ENCODE assay signal across 7 mouse cellular contexts in the genomic region with DNA sequence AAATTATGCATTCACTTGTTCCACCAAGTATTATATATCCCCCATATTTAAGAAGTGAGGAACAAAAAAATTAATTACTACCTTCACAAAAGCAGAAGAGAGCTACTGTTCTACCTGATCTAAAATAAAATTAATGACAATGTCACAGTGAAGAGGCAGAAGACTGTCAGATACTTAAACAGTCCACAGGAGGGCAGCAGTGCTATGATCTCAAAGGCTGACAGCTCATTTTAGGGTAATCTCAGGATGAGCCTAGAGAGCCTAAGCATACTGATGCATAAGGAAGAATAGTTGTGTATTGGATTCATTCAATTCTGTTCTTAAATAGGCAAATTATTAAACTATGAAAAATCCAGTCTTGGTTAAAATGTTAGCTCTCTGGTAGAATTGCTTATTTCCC. TPM values are rescaled to one million over a fixed set of nuclear protein-coding genes. Genes with fewer than 3 reads are reported as not detected.
DNase-seq lines count a peak whose midpoint lies in the region; ATAC-seq and TF ChIP-seq lines count a peak whose summit lies in the region.

No protein-coding gene starts in this region.

- H3K9me3 ChIP-seq in hindbrain, embryonic 13.5 days, result no peaks in the 10 kb centered on the region
- H3K9me3 ChIP-seq in stomach, postnatal 0 days (ENCODE audit: control insufficient read depth, low read length), result no peaks in the 10 kb centered on the region

- TF ChIP-seq CTCF in lung, adult 2 months (IDR thresholded peaks at IDR 0.05; ENCODE audit: insufficient read depth, low read length), result 0 out of 2 replicates have a peak, but pooled peaks have one; percentile 33
- TF ChIP-seq CTCF in stomach, postnatal 0 days (IDR thresholded peaks at IDR 0.05; ENCODE audit: low read depth), result peak; percentile 82

- TF ChIP-seq POLR2A in lung, adult 2 months (IDR thresholded peaks at IDR 0.05; ENCODE audit: borderline replicate concordance, extremely low read depth, low read depth, low read length), result no peak

- H3K36me3 ChIP-seq in hindbrain, embryonic 13.5 days, result no peaks in the 10 kb centered on the region
- H3K36me3 ChIP-seq in stomach, postnatal 0 days (ENCODE audit: control insufficient read depth, insufficient read depth, low read length), result no peaks in the 10 kb centered on the region

- no peak overlapping the region for H3K9ac ChIP-seq in hindbrain, embryonic 13.5 days
- no peak overlapping the region for H3K9ac ChIP-seq in stomach, postnatal 0 days (ENCODE audit: low read length)

- H3K4me3 ChIP-seq in hindbrain, embryonic 13.5 days, result no peak overlapping the region
- H3K4me3 ChIP-seq in lung, adult 2 months (replicated peaks; ENCODE audit: extremely low read depth, low read depth, low read length), result no peak overlapping the region
- H3K4me3 ChIP-seq in stomach, postnatal 0 days (ENCODE audit: low read depth, low read length), result no peak overlapping the region

- H3K4me1 ChIP-seq in hindbrain, embryonic 13.5 days (replicated peaks), result no peaks in the 10 kb centered on the region
- H3K4me1 ChIP-seq in lung, adult 2 months (ENCODE audit: control insufficient read depth, insufficient read depth, low read length), result no peaks in the 10 kb centered on the region
- H3K4me1 ChIP-seq in stomach, postnatal 0 days (replicated peaks; ENCODE audit: control insufficient read depth, insufficient read depth), result no peaks in the 10 kb centered on the region

- no peak overlapping the region for H3K4me2 ChIP-seq in hindbrain, embryonic 13.5 days
- H3K4me2 ChIP-seq in stomach, postnatal 0 days (replicated peaks; ENCODE audit: low read depth), result no peak overlapping the region

- TF ChIP-seq EP300 in stomach, postnatal 0 days (optimal IDR thresholded peaks at IDR 0.05), result no peak

- H3K27me3 ChIP-seq in hindbrain, embryonic 13.5 days, result no peaks in the 10 kb centered on the region
- no peaks in the 10 kb centered on the region for H3K27me3 ChIP-seq in stomach, postnatal 0 days (ENCODE audit: control insufficient read depth, insufficient read depth, low read length)

- peak; percentile 64 to 76 for DNase-seq in left cerebral cortex, postnatal 14 days (ENCODE audit: low spot score in 2 of 2)
- DNase-seq in left cerebral cortex, adult 11 months (ENCODE audit: low spot score), result no peak
- DNase-seq in NIH3T3 (ENCODE audit: low read depth), result peak; percentile 83
- DNase-seq in cerebellum, postnatal 10 days, result peak; percentile 63 to 71
- no peak for DNase-seq in lung, adult 2 months
- no peak for DNase-seq in stomach, postnatal 0 days (ENCODE audit: low spot score)

- H3K27ac ChIP-seq in hindbrain, embryonic 13.5 days, result no peak overlapping the region
- H3K27ac ChIP-seq in stomach, postnatal 0 days (replicated peaks), result no peak overlapping the region

- ATAC-seq in hindbrain, embryonic 13.5 days (ENCODE audit: low FRiP score), result 0 out of 2 replicates have a peak, but pooled peaks have one; percentile 61
- ATAC-seq in stomach, postnatal 0 days (ENCODE audit: low FRiP score, low TSS enrichment), result no peak

- intact Hi-C loops in left cerebral cortex, postnatal 14 days (cut with DNase I), result no loop called here

RNA-seq across cellular contexts. Expression of gene Cd46, which starts 51.6 kb away (rescaled TPM):
- total RNA-seq in left cerebral cortex, postnatal 14 days (2021), result 1 to 10 TPM; 4.9 to 6.3 TPM
- 0.82 and 0.98 TPM in 2 replicates for polyA plus RNA-seq in hindbrain, embryonic 13.5 days (2015; fragmentation: Nextera tagmentation; extraction: Ambion mirVana)
- polyA plus RNA-seq in lung, adult 2 months (2012; rRNA removed), result 0.50 and 0.95 TPM in 2 replicates
- polyA plus RNA-seq in stomach, postnatal 0 days (2015; fragmentation: Nextera tagmentation; extraction: Ambion mirVana), result 0.46 and 0.70 TPM in 2 replicates

Comparison
In these comparisons a context has a peak if more than half of its experiments do, and no peak if none do; other contexts are left out.
1. DNase-seq: peak in left cerebral cortex, postnatal 14 days (2 of 2), NIH3T3 (single experiment) and cerebellum, postnatal 10 days (2 of 2); none in left cerebral cortex, adult 11 months (single experiment), lung, adult 2 months (single experiment) and stomach, postnatal 0 days (single experiment).